Mouse (Mus musculus): ENCODE results near the gene Crip2. TPM values are rescaled to one million over a fixed set of nuclear protein-coding genes. Genes with fewer than 3 reads are reported as not detected.

The Crip2 gene
- total and polyA plus RNA-seq, 3 experiments: 1.3 to 9.5 TPM; not detected in 1

DNA sequence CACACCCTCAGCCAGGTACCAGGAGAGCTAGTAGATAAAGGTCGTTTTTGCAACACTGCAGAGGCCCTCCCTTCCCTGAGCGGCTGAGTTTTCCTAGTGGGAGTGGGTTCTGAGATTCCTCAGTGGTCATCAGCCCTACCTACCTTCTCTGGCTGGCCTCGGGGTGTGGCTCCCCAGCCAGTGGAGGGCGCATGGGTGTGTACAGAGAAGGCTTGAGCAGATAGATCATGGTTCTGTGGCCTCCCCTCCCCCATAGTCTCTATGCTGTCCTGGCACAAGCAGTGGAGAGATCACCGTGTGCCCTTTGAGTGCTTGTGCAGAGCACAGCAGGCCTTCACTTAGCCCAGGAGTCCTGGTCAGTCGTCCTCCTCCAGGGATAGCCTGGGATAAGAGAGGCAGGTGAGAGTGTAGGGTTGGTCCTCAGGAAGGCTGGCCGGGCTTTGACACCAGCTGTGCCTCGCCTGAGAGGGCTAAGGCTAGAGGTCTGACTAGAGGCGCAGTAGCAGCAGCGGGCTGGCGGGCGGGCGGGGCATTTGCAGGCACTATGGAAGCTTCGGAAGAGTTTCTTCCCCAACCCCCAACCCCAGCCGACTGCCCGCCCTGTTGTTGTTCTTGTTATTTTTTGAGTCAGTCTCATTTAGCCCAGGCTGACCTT is 8.5 kb downstream of the Crip2 start:
- Histone ChIP-seq H3K4me1 (ENCODE audit: insufficient read depth, low read depth, low read length) (peaks cover 93% of the 10 kb centered on the region), H3K4me3 (ENCODE audit: low read depth, low read length) (peak overlapping the region; percentile 60; the same call in 1 of the 2 replicates), H3K36me3 (replicated peaks) (peaks cover 17% of the 10 kb centered on the region), H3K9me3 (replicated peaks) (no peaks in the 10 kb centered on the region), H3K27me3 (ENCODE audit: insufficient read depth, low read length) (peaks cover 39% of the 10 kb centered on the region)
- DNase-seq (ENCODE audit: low spot score) (peak; percentile 88), ATAC-seq (ENCODE audit: extremely low read depth, insufficient number of reproducible peaks, low FRiP score, poor library complexity, severe bottlenecking) (peak; percentile 47)
- TF ChIP-seq GATA2 (IDR thresholded peaks at IDR 0.05; ENCODE audit: borderline replicate concordance, low read depth, low read length) (no peak), CTCF (IDR thresholded peaks at IDR 0.05; ENCODE audit: low read depth, low read length) (peak; percentile 13; the same call in 1 of the 2 replicates), GATA1 (IDR thresholded peaks at IDR 0.05; ENCODE audit: borderline replicate concordance, low read length) (no peak), POLR2AphosphoS5 (IDR thresholded peaks at IDR 0.05; ENCODE audit: insufficient replicate concordance, low read depth, low read length) (no peak)

- peaks cover 23% of the 10 kb centered on the region for H3K36me3 ChIP-seq (replicated peaks)
- H3K4me1 ChIP-seq (ENCODE audit: insufficient read depth, low read depth, low read length): peaks cover 97% of the 10 kb centered on the region
- ATAC-seq (ENCODE audit: extremely low read depth, insufficient number of reproducible peaks, low FRiP score, poor library complexity, severe bottlenecking) (no peak), DNase-seq (ENCODE audit: low spot score) (no peak)
- no peaks in the 10 kb centered on the region for H3K9me3 ChIP-seq (replicated peaks)
- peaks cover 32% of the 10 kb centered on the region for H3K27me3 ChIP-seq (ENCODE audit: insufficient read depth, low read length)
- TF ChIP-seq GATA1 (IDR thresholded peaks at IDR 0.05; ENCODE audit: borderline replicate concordance, low read length): no peak
- no peak for TF ChIP-seq TAL1 (conservative IDR thresholded peaks at IDR 0.05; ENCODE audit: low read depth, low read length)
- TF ChIP-seq CTCF (IDR thresholded peaks at IDR 0.05; ENCODE audit: low read depth, low read length): no peak
- TF ChIP-seq POLR2AphosphoS5 (IDR thresholded peaks at IDR 0.05; ENCODE audit: insufficient replicate concordance, low read depth, low read length): no peak
- TF ChIP-seq GATA2 (IDR thresholded peaks at IDR 0.05; ENCODE audit: borderline replicate concordance, low read depth, low read length): no peak
- H3K4me3 ChIP-seq (ENCODE audit: low read depth, low read length): no peak overlapping the region
Observed at GRCm38 (mm10) chr12:113149341-113149740, 9.3 kb downstream of the Crip2 start.

DNA sequence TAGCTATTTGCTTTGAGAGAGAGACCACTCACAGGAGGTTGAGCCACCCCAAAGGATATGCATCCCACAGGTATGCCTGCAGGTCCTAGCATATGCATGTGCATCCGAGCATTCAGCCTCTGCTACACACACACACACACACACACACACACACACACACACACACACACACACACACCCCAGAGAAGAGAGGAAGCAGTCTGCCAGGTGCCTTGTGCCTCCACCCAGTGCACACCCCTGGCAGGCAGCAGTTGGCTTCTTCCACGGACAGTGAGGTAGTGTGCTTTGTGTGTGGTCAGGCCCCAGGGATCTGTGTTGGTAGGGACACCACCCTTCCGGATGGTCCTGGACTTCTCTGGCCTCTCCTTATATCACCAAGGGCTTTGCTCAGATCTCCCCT is 9.9 kb downstream of the Crip2 start:
- Histone ChIP-seq H3K27me3 (ENCODE audit: insufficient read depth, low read length) (peaks cover 32% of the 10 kb centered on the region), H3K36me3 (replicated peaks) (peaks cover 20% of the 10 kb centered on the region), H3K9me3 (replicated peaks) (no peaks in the 10 kb centered on the region), H3K4me3 (ENCODE audit: low read depth, low read length) (no peak overlapping the region), H3K4me1 (ENCODE audit: insufficient read depth, low read depth, low read length) (peaks cover 98% of the 10 kb centered on the region)
- DNase-seq (ENCODE audit: low spot score) (no peak), ATAC-seq (ENCODE audit: extremely low read depth, insufficient number of reproducible peaks, low FRiP score, poor library complexity, severe bottlenecking) (no peak)
- no peak for TF ChIP-seq POLR2AphosphoS5 (IDR thresholded peaks at IDR 0.05; ENCODE audit: insufficient replicate concordance, low read depth, low read length)

GRCm38 (mm10) chr12:113150591-113150990 is 10.6 kb downstream of the Crip2 start:
- peaks cover 99% of the 10 kb centered on the region for H3K4me1 ChIP-seq (ENCODE audit: insufficient read depth, low read depth, low read length)

DNA sequence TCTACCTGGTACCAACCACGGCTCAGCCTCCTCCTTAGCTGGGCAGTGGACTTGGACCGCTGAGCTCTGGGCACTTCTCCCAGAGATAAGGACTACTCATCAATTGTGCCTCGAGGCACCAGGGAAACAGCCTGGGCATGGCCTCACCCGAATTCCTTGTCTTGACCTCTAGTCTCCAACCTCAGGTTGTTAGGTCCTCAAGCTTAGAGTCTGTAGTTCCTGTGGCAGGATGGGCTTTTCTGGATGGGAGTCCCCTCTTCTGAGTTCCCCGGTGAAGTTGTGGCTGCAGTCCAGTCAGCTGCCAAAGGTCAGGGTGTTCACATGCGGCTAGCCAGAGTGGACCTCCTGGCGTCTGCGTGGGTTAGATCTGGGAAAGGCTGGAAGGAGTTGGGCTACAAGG is 11.0 kb downstream of the Crip2 start:
- DNase-seq (ENCODE audit: low spot score): no peak
- H3K9me3 ChIP-seq (replicated peaks): no peaks in the 10 kb centered on the region
- no peak overlapping the region; the same call in 1 of the 2 replicates for H3K4me3 ChIP-seq (ENCODE audit: low read depth, low read length)
- H3K27me3 ChIP-seq (ENCODE audit: insufficient read depth, low read length): peaks cover 32% of the 10 kb centered on the region
- H3K36me3 ChIP-seq (replicated peaks): peaks cover 16% of the 10 kb centered on the region
- TF ChIP-seq GATA1 (IDR thresholded peaks at IDR 0.05; ENCODE audit: borderline replicate concordance, low read length) (no peak), TAL1 (conservative IDR thresholded peaks at IDR 0.05; ENCODE audit: low read depth, low read length) (no peak), CTCF (IDR thresholded peaks at IDR 0.05; ENCODE audit: low read depth, low read length) (no peak), POLR2AphosphoS5 (IDR thresholded peaks at IDR 0.05; ENCODE audit: insufficient replicate concordance, low read depth, low read length) (no peak), GATA2 (IDR thresholded peaks at IDR 0.05; ENCODE audit: borderline replicate concordance, low read depth, low read length) (no peak)
- peaks cover 97% of the 10 kb centered on the region for H3K4me1 ChIP-seq (ENCODE audit: insufficient read depth, low read depth, low read length)
- no peak for ATAC-seq (ENCODE audit: extremely low read depth, insufficient number of reproducible peaks, low FRiP score, poor library complexity, severe bottlenecking)

More at GRCm38 (mm10) chr12:113150591-113150990, 10.6 kb downstream of the Crip2 start:
- no peak for ATAC-seq (ENCODE audit: extremely low read depth, insufficient number of reproducible peaks, low FRiP score, poor library complexity, severe bottlenecking)
- H3K9me3 ChIP-seq (replicated peaks): no peaks in the 10 kb centered on the region
- H3K4me3 ChIP-seq (ENCODE audit: low read depth, low read length): no peak overlapping the region
- no peak for TF ChIP-seq CTCF (IDR thresholded peaks at IDR 0.05; ENCODE audit: low read depth, low read length)
- H3K36me3 ChIP-seq (replicated peaks): peaks cover 16% of the 10 kb centered on the region
- no peak for DNase-seq (ENCODE audit: low spot score)
- peaks cover 32% of the 10 kb centered on the region for H3K27me3 ChIP-seq (ENCODE audit: insufficient read depth, low read length)

- TF ChIP-seq TAL1 (conservative IDR thresholded peaks at IDR 0.05; ENCODE audit: low read depth, low read length): no peak
- TF ChIP-seq POLR2AphosphoS5 (IDR thresholded peaks at IDR 0.05; ENCODE audit: insufficient replicate concordance, low read depth, low read length): no peak
- no peak for TF ChIP-seq CTCF (IDR thresholded peaks at IDR 0.05; ENCODE audit: low read depth, low read length)
- DNase-seq (ENCODE audit: low spot score) (peak; percentile 83), ATAC-seq (ENCODE audit: extremely low read depth, insufficient number of reproducible peaks, low FRiP score, poor library complexity, severe bottlenecking) (no peak)
- Histone ChIP-seq H3K36me3 (replicated peaks) (peaks cover 16% of the 10 kb centered on the region), H3K4me3 (ENCODE audit: low read depth, low read length) (peak overlapping the region; percentile 75), H3K27me3 (ENCODE audit: insufficient read depth, low read length) (peaks cover 26% of the 10 kb centered on the region), H3K9me3 (replicated peaks) (no peaks in the 10 kb centered on the region), H3K4me1 (ENCODE audit: insufficient read depth, low read depth, low read length) (peaks cover 94% of the 10 kb centered on the region)
Observed at GRCm38 (mm10) chr12:113151661-113152271, 11.7 kb downstream of the Crip2 start.
